Mouse (Mus musculus): ENCODE results near the gene Gp1bb.

Gene Gp1bb

GRCm38 (mm10) chr16:18622019-18622418 is at the start of gene Gp1bb:
Gene Gp1bb, minus strand, starts transcription at chr16:18622403.
- no peak for DNase-seq (ENCODE audit: low spot score)

- DNase-seq (ENCODE audit: low spot score) = no peak
Observed at GRCm38 (mm10) chr16:18669914-18670313, 47.7 kb upstream of the Gp1bb start.

- DNase-seq (ENCODE audit: low spot score) = no peak
Observed at GRCm38 (mm10) chr16:18658597-18658996, 36.4 kb upstream of the Gp1bb start.

GRCm38 (mm10) chr16:18655372-18656098 is 33.3 kb upstream of the Gp1bb start:
- DNase-seq (ENCODE audit: low spot score) = no peak

GRCm38 (mm10) chr16:18653290-18654160 is 31.3 kb upstream of the Gp1bb start:
- no peak for DNase-seq (ENCODE audit: low spot score)

- no peak for DNase-seq (ENCODE audit: low spot score)
Observed at GRCm38 (mm10) chr16:18649126-18649525, 26.9 kb upstream of the Gp1bb start.

- DNase-seq (ENCODE audit: low spot score) = no peak
Observed at GRCm38 (mm10) chr16:18645329-18645728, 23.1 kb upstream of the Gp1bb start.

GRCm38 (mm10) chr16:18644485-18644884 is 22.3 kb upstream of the Gp1bb start:
- DNase-seq (ENCODE audit: low spot score) = no peak

GRCm38 (mm10) chr16:18643406-18643998 is 21.3 kb upstream of the Gp1bb start:
- no peak for DNase-seq (ENCODE audit: low spot score)

GRCm38 (mm10) chr16:18642897-18643296 is 20.7 kb upstream of the Gp1bb start:
- DNase-seq (ENCODE audit: low spot score) = no peak

GRCm38 (mm10) chr16:18642291-18642690 is 20.1 kb upstream of the Gp1bb start:
- no peak for DNase-seq (ENCODE audit: low spot score)

GRCm38 (mm10) chr16:18639382-18639929 is 17.3 kb upstream of the Gp1bb start:
- no peak for DNase-seq (ENCODE audit: low spot score)

GRCm38 (mm10) chr16:18638396-18638795 is 16.2 kb upstream of the Gp1bb start:
- no peak for DNase-seq (ENCODE audit: low spot score)

GRCm38 (mm10) chr16:18636804-18637203 is 14.6 kb upstream of the Gp1bb start:
- no peak for DNase-seq (ENCODE audit: low spot score)

GRCm38 (mm10) chr16:18636401-18636800 is 14.2 kb upstream of the Gp1bb start:
- DNase-seq (ENCODE audit: low spot score) = no peak

- no peak for DNase-seq (ENCODE audit: low spot score)
Observed at GRCm38 (mm10) chr16:18633333-18633732, 11.1 kb upstream of the Gp1bb start.

GRCm38 (mm10) chr16:18632816-18633215 is 10.6 kb upstream of the Gp1bb start:
- DNase-seq (ENCODE audit: low spot score) = no peak

GRCm38 (mm10) chr16:18632059-18632458 is 9.9 kb upstream of the Gp1bb start:
- DNase-seq (ENCODE audit: low spot score) = no peak

GRCm38 (mm10) chr16:18631141-18631540 is 8.9 kb upstream of the Gp1bb start:
- no peak for DNase-seq (ENCODE audit: low spot score)

GRCm38 (mm10) chr16:18630291-18630690 is 8.1 kb upstream of the Gp1bb start:
- no peak for DNase-seq (ENCODE audit: low spot score)

- DNase-seq (ENCODE audit: low spot score) = peak; percentile 61
Observed at GRCm38 (mm10) chr16:18629390-18630231, 7.4 kb upstream of the Gp1bb start, which contains the start of gene Sept5. Gene Sept5, minus strand, starts transcription at chr16:18629954.
